Mouse (Mus musculus): Measurements from ENCODE around the gene Nup210l. TPM values are rescaled to one million over a fixed set of nuclear protein-coding genes. Genes with fewer than 3 reads are reported as not detected.
"Not testable (repeated sequence)": the region's sequence is repeated elsewhere in the genome, so short reads cannot be mapped to it uniquely, and the experiment has no call there.

Nup210l gene
- polyA plus RNA-seq, 1 experiment = 0.14 TPM

GRCm38 (mm10) chr3:90247960-90248745 is 144.2 kb downstream of the Nup210l start, which contains the start of gene Slc39a1:
Gene Slc39a1 (plus strand): TSS chr3:90248172.
- peak; percentile 98 for DNase-seq
- H3K4me3 ChIP-seq (ENCODE audit: insufficient read depth, low read depth, low read length) = peak within 1 kb of the TSS; percentile 86
- WGBS = under 1% methylated on average over 44 of the region's 44 CpGs

DNA sequence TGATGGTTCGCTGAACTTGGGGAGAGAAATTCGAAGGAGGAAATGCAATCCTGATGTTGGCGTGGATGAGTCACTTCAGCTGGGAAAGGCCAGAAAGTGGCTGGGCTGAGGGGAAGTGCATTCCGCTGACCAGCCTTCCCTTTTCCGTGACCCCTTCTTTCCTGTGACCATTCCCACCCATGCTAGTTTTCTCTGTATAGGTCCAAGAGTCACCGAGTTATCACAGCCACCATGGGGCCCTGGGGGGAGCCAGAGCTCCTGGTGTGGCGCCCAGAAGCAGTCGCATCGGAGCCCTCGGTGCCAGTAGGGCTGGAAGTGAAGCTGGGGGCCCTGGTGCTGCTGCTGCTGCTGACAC is 144.8 kb downstream of the Nup210l start:
- Histone ChIP-seq H3K36me3 (ENCODE audit: control insufficient read depth, insufficient read depth, low read length) (no peaks in the 10 kb centered on the region), H3K4me1 (ENCODE audit: control insufficient read depth, insufficient read depth, low read length) (no peaks in the 10 kb centered on the region; the same call in 1 of the 2 replicates), H3K27ac (ENCODE audit: insufficient read depth, low read depth, low read length) (peak overlapping the region; percentile 94), H3K27me3 (replicated peaks; ENCODE audit: control insufficient read depth, insufficient read depth, low read length) (no peaks in the 10 kb centered on the region), H3K4me3 (ENCODE audit: insufficient read depth, low read depth, low read length) (peak overlapping the region; percentile 86)
- WGBS = 1% methylated on average over 10 of the region's 10 CpGs
- TF ChIP-seq CTCF (conservative IDR thresholded peaks at IDR 0.05; ENCODE audit: insufficient read depth, insufficient read length, low read depth, low read length) (no peak), POLR2A (IDR thresholded peaks at IDR 0.05; ENCODE audit: low read depth, low read length) (no peak)
- peak; percentile 55 for DNase-seq

More at GRCm38 (mm10) chr3:90247960-90248745, 144.2 kb downstream of the Nup210l start, which contains the start of gene Slc39a1:
- Histone ChIP-seq H3K27me3 (replicated peaks; ENCODE audit: control insufficient read depth, insufficient read depth, low read length) (no peaks in the 10 kb centered on the region), H3K4me1 (ENCODE audit: control insufficient read depth, insufficient read depth, low read length) (no peaks in the 10 kb centered on the region; the same call in 1 of the 2 replicates), H3K36me3 (ENCODE audit: control insufficient read depth, insufficient read depth, low read length) (no peaks in the 10 kb centered on the region), H3K27ac (ENCODE audit: insufficient read depth, low read depth, low read length) (peak within 1 kb of the TSS; percentile 94)
- TF ChIP-seq POLR2A (IDR thresholded peaks at IDR 0.05; ENCODE audit: low read depth, low read length) (no peak), CTCF (conservative IDR thresholded peaks at IDR 0.05; ENCODE audit: insufficient read depth, insufficient read length, low read depth, low read length) (no peak)

- H3K4me1 ChIP-seq (ENCODE audit: control insufficient read depth, insufficient read depth, low read length) = peaks cover 6% of the 10 kb centered on the region; the same call in 1 of the 2 replicates
- no peak overlapping the region for H3K4me3 ChIP-seq (ENCODE audit: insufficient read depth, low read depth, low read length)
- H3K36me3 ChIP-seq (ENCODE audit: control insufficient read depth, insufficient read depth, low read length) = no peaks in the 10 kb centered on the region
- no peaks in the 10 kb centered on the region for H3K27me3 ChIP-seq (replicated peaks; ENCODE audit: control insufficient read depth, insufficient read depth, low read length)
- TF ChIP-seq CTCF (conservative IDR thresholded peaks at IDR 0.05; ENCODE audit: insufficient read depth, insufficient read length, low read depth, low read length) (no peak), POLR2A (IDR thresholded peaks at IDR 0.05; ENCODE audit: low read depth, low read length) (no peak)
- DNase-seq = peak; percentile 27
- no peak overlapping the region for H3K27ac ChIP-seq (ENCODE audit: insufficient read depth, low read depth, low read length)
- 64% methylated on average over 6 of the region's 6 CpGs for WGBS
Observed at GRCm38 (mm10) chr3:90250791-90251190, 146.9 kb downstream of the Nup210l start.

- H3K4me1 ChIP-seq (ENCODE audit: control insufficient read depth, insufficient read depth, low read length); DNase-seq; H3K27ac ChIP-seq (ENCODE audit: insufficient read depth, low read depth, low read length); H3K36me3 ChIP-seq (ENCODE audit: control insufficient read depth, insufficient read depth, low read length); H3K27me3 ChIP-seq (replicated peaks; ENCODE audit: control insufficient read depth, insufficient read depth, low read length); H3K4me3 ChIP-seq (ENCODE audit: insufficient read depth, low read depth, low read length): not testable (repeated sequence)
- WGBS = 93% methylated on average over 10 of the region's 12 CpGs
Observed at GRCm38 (mm10) chr3:90251731-90252226, 147.8 kb downstream of the Nup210l start.

GRCm38 (mm10) chr3:90252659-90253058 is 148.7 kb downstream of the Nup210l start:
- H3K4me3 ChIP-seq (ENCODE audit: insufficient read depth, low read depth, low read length); H3K27me3 ChIP-seq (replicated peaks; ENCODE audit: control insufficient read depth, insufficient read depth, low read length); H3K36me3 ChIP-seq (ENCODE audit: control insufficient read depth, insufficient read depth, low read length); H3K4me1 ChIP-seq (ENCODE audit: control insufficient read depth, insufficient read depth, low read length); DNase-seq; H3K27ac ChIP-seq (ENCODE audit: insufficient read depth, low read depth, low read length): not testable (repeated sequence)
- 81% methylated on average over 2 of the region's 2 CpGs for WGBS

GRCm38 (mm10) chr3:90253174-90253573 is 149.2 kb downstream of the Nup210l start:
- H3K27me3 ChIP-seq (replicated peaks; ENCODE audit: control insufficient read depth, insufficient read depth, low read length); H3K36me3 ChIP-seq (ENCODE audit: control insufficient read depth, insufficient read depth, low read length); H3K4me1 ChIP-seq (ENCODE audit: control insufficient read depth, insufficient read depth, low read length); H3K4me3 ChIP-seq (ENCODE audit: insufficient read depth, low read depth, low read length); DNase-seq; H3K27ac ChIP-seq (ENCODE audit: insufficient read depth, low read depth, low read length): not testable (repeated sequence)
- WGBS = 75% methylated on average over 1 of the region's 1 CpGs

GRCm38 (mm10) chr3:90253653-90254418 is 149.9 kb downstream of the Nup210l start, which contains the start of gene Crtc2:
Gene Crtc2 (plus strand): TSS chr3:90254163.
- peak; percentile 98 for DNase-seq
- WGBS = under 1% methylated on average over 40 of the region's 40 CpGs
- Histone ChIP-seq H3K27ac (ENCODE audit: insufficient read depth, low read depth, low read length) (peak within 1 kb of the TSS; percentile 81), H3K36me3 (ENCODE audit: control insufficient read depth, insufficient read depth, low read length) (no peaks in the 10 kb centered on the region), H3K4me1 (ENCODE audit: control insufficient read depth, insufficient read depth, low read length) (peaks cover 6% of the 10 kb centered on the region; the same call in 1 of the 2 replicates), H3K4me3 (ENCODE audit: insufficient read depth, low read depth, low read length) (peak within 1 kb of the TSS; percentile 91), H3K27me3 (replicated peaks; ENCODE audit: control insufficient read depth, insufficient read depth, low read length) (no peaks in the 10 kb centered on the region)
- TF ChIP-seq POLR2A (IDR thresholded peaks at IDR 0.05; ENCODE audit: low read depth, low read length) (no peak), CTCF (conservative IDR thresholded peaks at IDR 0.05; ENCODE audit: insufficient read depth, insufficient read length, low read depth, low read length) (no peak)

All from kidney, adult 2 months (tissue).